Mouse (Mus musculus) intestine, postnatal 0 days (tissue): ENCODE measurements around the gene Nacc1. TPM values are rescaled to one million over a fixed set of nuclear protein-coding genes. Genes with fewer than 3 reads are reported as not detected.
"Not testable (repeated sequence)": the region's sequence is repeated elsewhere in the genome, so short reads cannot be mapped to it uniquely, and the experiment has no call there.

ENCODE experiments used
- ATAC-seq: fragments of 200-750 bp; cut with Nextera tagmentation; 2 replicates; pipeline ENCODE4 v1.8.0; 2017; ENCODE audit warnings: mild to moderate bottlenecking, moderate TSS enrichment, moderate library complexity
- H3K27ac ChIP-seq: fragments of 300-500 bp; sonication (generic); 2 replicates; pipeline ENCODE4 v1.5.1; 2014; ENCODE audit warnings: mild to moderate bottlenecking, low read depth, low read length, moderate library complexity
- H3K27me3 ChIP-seq: fragments of 300-500 bp; sonication (generic); replicated peaks from 2 replicates; pipeline ENCODE4 v1.6.1; 2014; ENCODE audit warnings: low read length, mixed read lengths; ENCODE audit not compliant: control insufficient read depth, insufficient read depth
- H3K36me3 ChIP-seq: fragments of 300-500 bp; sonication (generic); 2 replicates; pipeline ENCODE4 v1.6.1; 2014; ENCODE audit warnings: mild to moderate bottlenecking, moderate library complexity; ENCODE audit not compliant: control insufficient read depth, insufficient read depth
- H3K4me1 ChIP-seq: fragments of 300-500 bp; sonication (generic); replicated peaks from 2 replicates; pipeline ENCODE4 v1.6.1; 2014; ENCODE audit warnings: antibody characterized with exemption, low read length, mixed read lengths; ENCODE audit not compliant: control insufficient read depth, insufficient read depth
- H3K4me2 ChIP-seq: fragments of 300-500 bp; sonication (generic); replicated peaks from 2 replicates; pipeline ENCODE4 v1.6.1; 2014; ENCODE audit warnings: low read depth, mild to moderate bottlenecking, moderate library complexity
- H3K4me3 ChIP-seq: fragments of 300-500 bp; sonication (generic); 2 replicates; pipeline ENCODE4 v1.5.1; 2014; ENCODE audit warnings: low read depth, low read length
- H3K9ac ChIP-seq: fragments of 300-500 bp; sonication (generic); 2 replicates; pipeline ENCODE4 v1.6.1; 2014; ENCODE audit warnings: mild to moderate bottlenecking, low read depth, low read length
- H3K9me3 ChIP-seq: fragments of 300-500 bp; sonication (generic); 2 replicates; pipeline ENCODE4 v1.6.1; 2016; ENCODE audit warnings: mixed run types; ENCODE audit not compliant: control insufficient read depth
- CTCF ChIP-seq: sonication (generic); IDR thresholded peaks from 2 replicates; pipeline ENCODE4 v1.5.1; 2016; ENCODE audit warnings: low read depth, mild to moderate bottlenecking, control low read depth, antibody characterized with exemption, moderate library complexity
- WGBS: fragments of 180-500 bp; shearing (Covaris S2); extraction: QIAGEN DNeasy Blood & Tissue Kit; methylation state at CpG from one replicate; pipeline ENCODE4 v1.1.7; 2014; 5-methylcytosine and 5-hydroxymethylcytosine counted together
- polyA plus RNA-seq: library from polyadenylated mRNA; unstranded; fragments of >200 nt; fragmentation: Nextera tagmentation; extraction: Ambion mirVana; gene quantifications from 2 replicates; pipeline ENCODE4 v1.2.1, GENCODE M21; 2015

Nacc1 gene
- polyA plus RNA-seq, 1 experiment from 2014 or later = 9.3 TPM

DNA sequence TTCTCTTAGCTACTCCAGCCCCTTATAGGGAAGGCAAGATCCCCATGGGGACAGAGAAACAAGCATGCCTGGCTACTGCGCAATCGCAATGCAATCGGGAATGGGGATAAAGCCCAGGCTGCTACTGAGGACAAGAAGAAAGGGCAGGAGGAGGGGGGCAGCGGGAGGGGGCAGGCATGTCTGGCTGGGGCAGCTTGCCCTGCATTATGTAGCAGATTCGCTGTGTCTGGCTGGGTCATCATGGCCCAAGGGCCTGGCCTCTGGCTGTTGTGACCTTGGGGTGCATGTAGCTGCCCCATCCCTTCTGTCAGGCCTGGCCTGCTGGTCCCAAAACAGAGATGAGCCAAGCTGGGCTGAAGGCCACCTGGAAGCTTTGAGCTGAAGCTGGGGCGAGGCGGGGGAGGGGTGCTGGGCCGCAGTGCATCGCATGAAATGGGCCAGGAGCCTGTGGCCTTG is 52.8 kb downstream of the Nacc1 start:
- ATAC-seq = no peak
- H3K27ac ChIP-seq = no peak overlapping the region; the same call in 1 of the 2 replicates
- no peaks in the 10 kb centered on the region for H3K9me3 ChIP-seq
- H3K4me3 ChIP-seq = no peak overlapping the region
- no peaks in the 10 kb centered on the region for H3K4me1 ChIP-seq
- no peak overlapping the region for H3K9ac ChIP-seq
- no peak overlapping the region; the same call in 1 of the 2 replicates for H3K4me2 ChIP-seq
- no peaks in the 10 kb centered on the region for H3K36me3 ChIP-seq
- no peak for TF ChIP-seq CTCF
- H3K27me3 ChIP-seq = no peaks in the 10 kb centered on the region
- WGBS = 64% methylated on average over 9 of the region's 9 CpGs

DNA sequence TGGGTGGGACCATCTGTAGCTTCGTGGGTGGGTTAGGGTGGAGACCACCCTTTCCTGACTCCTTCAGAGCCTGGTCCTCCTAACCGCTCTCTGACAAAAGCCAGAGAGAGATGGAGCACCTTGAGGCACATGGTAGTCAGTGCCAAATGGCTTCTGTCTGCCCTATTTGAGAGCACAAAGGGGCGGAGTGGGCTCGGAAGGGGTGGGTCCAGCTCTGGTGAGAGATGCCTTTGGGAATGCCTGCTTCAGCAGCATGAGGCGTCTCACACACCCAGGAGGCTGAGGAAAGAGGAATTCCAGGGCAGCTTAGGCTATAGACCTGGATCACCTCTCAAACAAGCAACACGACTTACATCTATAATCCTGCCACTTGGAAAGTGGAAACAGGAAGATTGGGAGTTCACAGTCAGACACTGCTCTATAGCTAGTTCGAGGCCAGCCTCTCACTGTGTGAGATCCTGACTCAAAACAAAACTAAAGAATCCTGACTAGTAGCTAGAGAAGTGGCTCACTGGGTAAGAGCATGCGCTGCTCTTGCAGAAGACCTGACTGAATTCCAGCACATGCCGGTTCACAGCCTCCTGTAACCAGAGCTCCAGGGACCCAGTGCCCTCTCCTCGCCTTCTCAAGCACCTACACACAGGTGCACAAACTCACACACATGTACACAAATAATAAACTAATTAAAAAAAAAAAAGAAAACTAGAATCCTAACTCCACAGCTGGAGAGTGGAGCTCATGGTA is 53.6 kb downstream of the Nacc1 start:
- Histone ChIP-seq H3K4me2 (no peak overlapping the region), H3K9ac (no peak overlapping the region), H3K27ac (no peak overlapping the region), H3K36me3 (no peaks in the 10 kb centered on the region), H3K4me3 (no peak overlapping the region), H3K4me1 (no peaks in the 10 kb centered on the region), H3K27me3 (no peaks in the 10 kb centered on the region), H3K9me3 (no peaks in the 10 kb centered on the region)
- no peak for TF ChIP-seq CTCF
- no peak for ATAC-seq
- WGBS = 63% methylated on average over 10 of the region's 10 CpGs

DNA sequence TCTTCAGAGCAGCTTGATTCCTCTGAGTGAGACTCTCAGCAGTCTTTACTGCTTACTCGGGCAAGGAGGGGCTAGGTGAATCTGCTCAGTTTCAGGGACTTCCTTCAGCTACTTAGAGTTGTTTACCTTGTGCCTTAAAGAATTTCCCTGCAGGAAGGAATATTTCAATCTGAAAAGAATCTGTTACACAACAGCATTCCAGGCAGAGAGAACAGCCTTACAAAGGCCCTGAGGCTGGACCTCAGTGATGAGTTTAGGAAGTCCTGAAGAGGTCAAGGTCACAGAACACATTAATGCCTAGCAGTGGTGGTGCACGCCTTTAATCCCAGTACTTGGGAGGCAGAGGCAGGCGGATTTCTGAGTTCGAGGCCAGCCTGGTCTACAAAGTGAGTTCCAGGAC is 55.8 kb downstream of the Nacc1 start:
- no peaks in the 10 kb centered on the region for H3K27me3 ChIP-seq
- WGBS = 95% methylated on average over 4 of the region's 4 CpGs
- no peak for TF ChIP-seq CTCF

DNA sequence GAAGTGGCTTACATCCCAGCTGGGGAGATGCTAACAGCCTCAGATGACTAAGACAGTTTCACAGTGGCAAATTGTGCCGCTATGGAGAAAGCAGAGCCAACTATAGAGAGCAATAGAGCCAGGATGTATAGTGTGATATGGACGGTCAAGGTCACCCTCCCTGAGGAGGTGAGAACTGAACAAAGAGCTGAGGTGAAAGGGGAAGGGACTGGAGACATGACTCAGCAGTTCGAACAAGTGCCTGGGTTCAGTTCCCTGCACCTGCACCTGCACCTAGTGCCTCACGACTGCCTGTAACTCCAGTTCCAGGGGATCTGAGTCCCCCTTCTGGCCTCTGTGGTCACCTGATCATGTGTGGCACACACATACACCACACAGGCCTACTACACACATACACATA is 57.5 kb downstream of the Nacc1 start:
- TF ChIP-seq CTCF = no peak
- H3K9ac ChIP-seq = no peak overlapping the region

More for the DNA sequence above, 55.8 kb downstream of the Nacc1 start:
- Histone ChIP-seq H3K4me3 (no peak overlapping the region), H3K27ac (no peak overlapping the region), H3K9me3 (no peaks in the 10 kb centered on the region), H3K4me1 (no peaks in the 10 kb centered on the region), H3K4me2 (no peak overlapping the region), H3K36me3 (no peaks in the 10 kb centered on the region), H3K9ac (no peak overlapping the region)
- no peak for ATAC-seq

DNA sequence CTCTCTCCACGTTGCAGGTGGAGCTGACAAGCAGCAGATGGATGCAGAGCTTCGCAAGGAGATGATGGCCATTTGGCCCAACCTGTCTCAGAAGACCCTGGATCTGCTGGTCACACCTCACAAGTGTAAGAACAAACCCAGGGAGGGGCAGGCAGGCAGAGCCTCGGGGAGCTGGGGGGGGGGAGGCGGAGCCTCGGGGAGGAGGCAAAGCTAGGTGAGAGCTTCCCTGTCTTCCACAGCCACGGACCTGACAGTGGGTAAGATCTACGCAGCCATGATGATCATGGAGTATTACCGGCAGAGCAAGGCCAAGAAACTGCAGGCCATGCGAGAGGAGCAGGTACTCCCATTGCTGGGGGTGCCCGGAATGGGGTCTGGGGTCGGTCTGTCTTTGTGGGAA is 58.1 kb downstream of the Nacc1 start:
- H3K36me3 ChIP-seq = no peaks in the 10 kb centered on the region
- H3K27ac ChIP-seq = no peak overlapping the region
- TF ChIP-seq CTCF = no peak
- H3K27me3 ChIP-seq = no peaks in the 10 kb centered on the region
- H3K4me1 ChIP-seq = no peaks in the 10 kb centered on the region
- H3K4me2 ChIP-seq = no peak overlapping the region
- H3K9me3 ChIP-seq = no peaks in the 10 kb centered on the region
- H3K9ac ChIP-seq = no peak overlapping the region
- no peak overlapping the region for H3K4me3 ChIP-seq
- WGBS = 70% methylated on average over 11 of the region's 11 CpGs
- ATAC-seq = no peak

More for the DNA sequence above, 57.5 kb downstream of the Nacc1 start:
- no peaks in the 10 kb centered on the region for H3K9me3 ChIP-seq
- H3K27me3 ChIP-seq = no peaks in the 10 kb centered on the region
- ATAC-seq = no peak
- H3K36me3 ChIP-seq = no peaks in the 10 kb centered on the region
- no peak overlapping the region for H3K27ac ChIP-seq
- no peak overlapping the region for H3K4me3 ChIP-seq
- WGBS = 72% methylated on average over 4 of the region's 4 CpGs
- no peaks in the 10 kb centered on the region for H3K4me1 ChIP-seq
- H3K4me2 ChIP-seq = no peak overlapping the region

DNA sequence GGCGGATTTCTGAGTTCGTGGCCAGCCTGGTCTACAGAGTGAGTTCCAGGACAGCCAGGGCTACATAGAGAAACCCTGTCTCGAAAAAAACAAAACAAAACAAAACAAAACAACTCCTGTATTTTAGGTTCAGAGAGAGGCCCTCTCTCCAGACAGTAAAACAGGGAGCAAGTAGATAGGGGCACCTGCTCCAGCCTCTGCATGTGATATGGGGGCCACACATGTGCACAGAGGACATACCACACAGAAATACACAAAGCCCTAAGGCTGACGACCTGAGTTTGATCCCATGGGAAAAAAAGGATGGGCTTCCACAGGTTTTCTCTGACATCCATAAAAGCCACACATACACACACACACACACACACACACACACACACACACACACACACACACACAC is 64.2 kb downstream of the Nacc1 start:
- not testable (repeated sequence) for H3K9me3 ChIP-seq, H3K9ac ChIP-seq, H3K27ac ChIP-seq, H3K4me1 ChIP-seq, H3K36me3 ChIP-seq, H3K4me3 ChIP-seq, ATAC-seq, H3K27me3 ChIP-seq, H3K4me2 ChIP-seq
- 79% methylated on average over 4 of the region's 4 CpGs for WGBS
